Mouse (Mus musculus) naive thymus-derived CD4-positive, alpha-beta T cell, adult 5 months (primary cell): ENCODE data around the gene Gabre. TPM values are rescaled to one million over a fixed set of nuclear protein-coding genes. Genes with fewer than 3 reads are reported as not detected.

Experiments used
- polyA plus RNA-seq: library from polyadenylated mRNA; unstranded; fragments of 100-300 nt; shearing (Covaris generic); gene quantifications from one replicate; pipeline ENCODE4 v1.2.1, GENCODE M21; 2017

Gabre gene
- polyA plus RNA-seq = not detected

GRCm38 (mm10) chrX:72274659-72275371, at the start of gene Gabre:
Gene Gabre (minus strand): TSS chrX:72274803.

GRCm38 (mm10) chrX:72221717-72222116, 52.9 kb downstream of the Gabre start, which contains the start of gene Magea4:
Gene Magea4 (plus strand): TSS chrX:72222017.

Other genes with a start within 250 kb of the Gabre start
- gene Magea4, start 52.8 kb downstream of the Gabre start, polyA plus RNA-seq = not detected
- gene Magea10, start 112.1 kb upstream of the Gabre start, polyA plus RNA-seq = not detected